Mouse (Mus musculus) forebrain, embryonic 14.5 days (tissue): ENCODE results near the gene Tapt1. TPM values are rescaled to one million over a fixed set of nuclear protein-coding genes. Genes with fewer than 3 reads are reported as not detected.
A peak's percentile ranks its signal among the peaks of the same experiment; 100 is the strongest.
"Not testable (repeated sequence)": the region's sequence is repeated elsewhere in the genome, so short reads cannot be mapped to it uniquely, and the experiment has no call there.

Source experiments
- ATAC-seq: fragments of 200-750 bp; cut with Nextera tagmentation; 2 replicates; pipeline ENCODE4 v1.8.0; 2017; ENCODE audit warnings: mild to moderate bottlenecking, moderate library complexity
- DNase-seq: peaks from one replicate; pipeline ENCODE4 v3.0.0-alpha.2; 2015; ENCODE audit warnings: low spot score
- H3K27ac ChIP-seq: fragments of 300-500 bp; sonication (generic); 2 replicates; pipeline ENCODE4 v1.5.1; 2014; ENCODE audit warnings: low read depth, mild to moderate bottlenecking, control low read depth, low read length, moderate library complexity
- H3K27me3 ChIP-seq: fragments of 300-500 bp; sonication (generic); replicated peaks from 2 replicates; pipeline ENCODE4 v1.6.1; 2014; ENCODE audit warnings: low read length, control low read depth, mixed read lengths; ENCODE audit not compliant: control insufficient read depth, insufficient read depth
- H3K36me3 ChIP-seq: fragments of 300-500 bp; sonication (generic); 2 replicates; pipeline ENCODE4 v1.6.1; 2014; ENCODE audit warnings: low read length, control low read depth; ENCODE audit not compliant: control insufficient read depth, insufficient read depth
- H3K4me1 ChIP-seq: fragments of 300-500 bp; sonication (generic); 2 replicates; pipeline ENCODE4 v1.6.1; 2014; ENCODE audit warnings: antibody characterized with exemption, low read length, control low read depth; ENCODE audit not compliant: control insufficient read depth, insufficient read depth
- H3K4me2 ChIP-seq: fragments of 300-500 bp; sonication (generic); 2 replicates; pipeline ENCODE4 v1.6.1; 2014; ENCODE audit warnings: mild to moderate bottlenecking, control low read depth, low read length
- H3K4me3 ChIP-seq: fragments of 300-500 bp; sonication (generic); 2 replicates; pipeline ENCODE4 v1.5.1; 2014; ENCODE audit warnings: low read depth, low read length, control low read depth
- H3K9ac ChIP-seq: fragments of 300-500 bp; sonication (generic); 2 replicates; pipeline ENCODE4 v1.6.1; 2014; ENCODE audit warnings: mild to moderate bottlenecking, low read length, control low read depth, moderate library complexity
- H3K9me3 ChIP-seq: fragments of 300-500 bp; sonication (generic); replicated peaks from 2 replicates; pipeline ENCODE4 v1.6.1; 2016; ENCODE audit warnings: low read length, control low read depth, mixed read lengths; ENCODE audit not compliant: control insufficient read depth
- WGBS: fragments of 180-500 bp; shearing (Covaris S2); extraction: QIAGEN DNeasy Blood & Tissue Kit; methylation state at CpG from one replicate; pipeline ENCODE4 v1.1.7; 2014; 5-methylcytosine and 5-hydroxymethylcytosine counted together
- polyA plus RNA-seq: library from polyadenylated mRNA; unstranded; fragments of >200 nt; fragmentation: Nextera tagmentation; extraction: Ambion mirVana; gene quantifications from 2 replicates; pipeline ENCODE4 v1.2.1, GENCODE M21; 2014

The Tapt1 gene
- 26.2 and 26.3 TPM in 2 replicates for polyA plus RNA-seq

DNA sequence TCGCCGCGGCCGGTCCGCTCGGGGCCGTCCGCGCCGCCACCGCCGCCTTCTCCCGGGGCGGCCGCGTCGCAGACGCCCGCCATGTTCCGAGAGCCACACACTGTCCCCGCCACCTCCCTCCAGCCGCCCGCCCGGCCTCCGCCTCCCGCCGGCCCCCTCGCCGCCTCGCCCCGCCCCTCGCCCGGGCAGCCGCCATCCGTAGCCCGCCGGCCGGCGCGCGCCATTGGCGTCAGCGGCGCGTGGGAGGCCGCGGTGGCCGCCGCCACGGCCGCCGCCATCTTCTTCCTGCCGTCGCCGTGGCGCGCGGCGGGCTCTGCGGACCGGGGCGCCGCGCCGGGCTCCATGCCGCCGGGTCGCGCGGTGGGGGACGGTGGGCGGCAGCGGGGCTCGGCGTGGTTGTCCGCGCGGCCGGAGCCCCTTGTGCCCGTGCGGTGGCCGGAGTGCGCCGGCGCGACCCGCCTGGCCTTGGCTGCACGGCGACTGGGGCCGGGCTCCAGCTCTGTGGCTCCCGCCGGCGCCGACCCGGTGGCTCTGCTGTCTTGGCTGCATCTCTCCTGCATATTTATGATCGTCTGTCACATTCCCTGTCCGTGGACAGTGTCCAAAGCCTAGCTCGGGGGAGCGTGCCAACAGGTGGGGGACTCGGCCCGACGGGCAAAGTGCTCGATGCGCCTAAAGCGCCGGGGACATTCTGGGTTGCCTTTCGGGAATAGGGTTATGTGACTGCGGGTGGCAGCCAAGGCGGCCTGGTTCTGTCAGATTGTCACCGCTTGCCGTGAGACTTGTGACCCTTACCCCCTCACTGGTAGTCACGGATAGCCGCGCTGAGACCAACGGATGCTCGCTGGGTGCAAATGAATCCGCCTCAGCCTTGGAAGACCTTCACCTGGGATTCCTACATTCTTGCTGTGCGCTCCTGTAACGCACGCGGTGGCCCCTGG is at the start of gene Tapt1:
Tapt1 (minus strand) TSS at position 106 of the 941 bp plus-strand sequence.
- peak; percentile 85 for DNase-seq
- H3K9ac ChIP-seq = peak within 1 kb of the TSS; percentile 97
- ATAC-seq = peak; percentile 97
- H3K4me1 ChIP-seq = peaks cover 17% of the 10 kb centered on the region
- no peaks in the 10 kb centered on the region for H3K36me3 ChIP-seq
- H3K4me2 ChIP-seq = peak within 1 kb of the TSS; percentile 80
- WGBS = under 1% methylated on average over 72 of the region's 121 CpGs
- no peaks in the 10 kb centered on the region for H3K27me3 ChIP-seq
- peak within 1 kb of the TSS; percentile 89 for H3K27ac ChIP-seq
- H3K9me3 ChIP-seq = no peaks in the 10 kb centered on the region
- peak within 1 kb of the TSS; percentile 81 for H3K4me3 ChIP-seq

DNA sequence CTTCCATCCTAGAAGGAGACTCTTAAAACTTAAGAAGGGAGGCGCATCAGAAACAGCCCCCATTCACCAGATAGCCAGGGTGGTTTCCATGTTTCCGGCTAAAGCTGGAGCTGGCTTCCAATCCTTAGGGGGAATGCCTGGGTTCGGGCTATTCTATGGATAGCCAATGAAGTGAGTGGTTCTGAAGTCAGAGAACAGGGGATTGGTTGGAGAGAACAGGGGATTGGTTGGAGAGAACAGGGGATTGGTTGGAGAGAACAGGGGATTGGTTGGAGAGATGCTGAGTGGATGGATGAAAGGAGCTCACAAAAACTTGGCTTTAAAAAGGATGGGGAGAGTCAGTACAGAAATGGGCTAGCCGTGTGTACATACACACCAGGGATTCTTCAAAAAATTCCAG is 45.1 kb upstream of the Tapt1 start:
- Histone ChIP-seq H3K9me3 (no peaks in the 10 kb centered on the region), H3K36me3 (no peaks in the 10 kb centered on the region), H3K27me3 (no peaks in the 10 kb centered on the region), H3K27ac (no peak overlapping the region), H3K9ac (no peak overlapping the region), H3K4me1 (no peaks in the 10 kb centered on the region), H3K4me3 (no peak overlapping the region), H3K4me2 (no peak overlapping the region)
- 82% methylated on average over 4 of the region's 4 CpGs for WGBS
- DNase-seq (no peak), ATAC-seq (no peak)

DNA sequence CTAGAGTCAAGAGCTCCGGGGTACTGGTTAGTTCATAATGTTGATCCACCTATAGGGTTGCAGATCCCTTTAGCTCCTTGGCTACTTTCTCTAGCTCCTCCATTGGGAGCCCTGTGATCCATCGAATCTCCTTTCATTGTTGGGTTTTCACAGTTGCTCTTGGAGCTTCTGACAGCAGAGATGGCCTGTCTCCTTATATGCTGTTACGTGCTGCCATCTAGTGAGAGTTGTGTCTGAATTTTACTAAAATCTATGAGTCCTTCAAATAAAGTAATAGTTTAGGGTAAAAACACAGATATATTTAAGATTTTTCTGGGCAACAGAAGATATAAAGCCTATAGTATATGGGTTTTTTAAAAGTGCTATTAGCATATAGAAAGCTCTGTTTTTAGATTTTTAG is 42.1 kb upstream of the Tapt1 start:
- not testable (repeated sequence) for H3K27me3 ChIP-seq, ATAC-seq, H3K9me3 ChIP-seq, H3K4me1 ChIP-seq, H3K4me3 ChIP-seq, H3K36me3 ChIP-seq, H3K4me2 ChIP-seq, H3K9ac ChIP-seq, H3K27ac ChIP-seq
- peak; percentile 74 for DNase-seq
- 49% methylated on average over 2 of the region's 3 CpGs for WGBS

DNA sequence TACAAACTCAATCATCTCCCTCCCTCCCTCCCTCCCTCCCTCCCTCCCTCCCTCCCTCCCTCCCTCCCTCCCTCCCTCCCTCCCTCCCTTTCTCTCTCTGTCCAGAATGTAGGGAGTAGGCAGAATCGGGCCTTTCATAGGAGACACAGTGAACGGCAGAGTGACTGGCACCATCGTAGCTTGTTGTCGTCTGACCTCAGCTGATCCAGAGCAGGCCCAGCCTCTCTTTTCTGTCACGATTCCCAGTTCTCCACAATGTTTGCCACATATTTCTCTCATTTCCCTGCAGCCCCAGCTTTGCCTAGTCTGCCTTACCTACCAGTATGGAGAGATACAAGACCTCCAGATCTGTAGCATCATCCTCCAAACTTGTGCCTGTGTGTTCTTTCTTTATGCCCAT is 35.3 kb upstream of the Tapt1 start:
- no peak overlapping the region for H3K9ac ChIP-seq
- WGBS = 95% methylated on average over 3 of the region's 5 CpGs
- ATAC-seq (no peak), DNase-seq (no peak)
- H3K4me3 ChIP-seq = no peak overlapping the region
- H3K27ac ChIP-seq = no peak overlapping the region
- H3K4me1 ChIP-seq = no peaks in the 10 kb centered on the region
- H3K27me3 ChIP-seq = no peaks in the 10 kb centered on the region
- H3K36me3 ChIP-seq = no peaks in the 10 kb centered on the region
- no peak overlapping the region for H3K4me2 ChIP-seq
- no peaks in the 10 kb centered on the region for H3K9me3 ChIP-seq

DNA sequence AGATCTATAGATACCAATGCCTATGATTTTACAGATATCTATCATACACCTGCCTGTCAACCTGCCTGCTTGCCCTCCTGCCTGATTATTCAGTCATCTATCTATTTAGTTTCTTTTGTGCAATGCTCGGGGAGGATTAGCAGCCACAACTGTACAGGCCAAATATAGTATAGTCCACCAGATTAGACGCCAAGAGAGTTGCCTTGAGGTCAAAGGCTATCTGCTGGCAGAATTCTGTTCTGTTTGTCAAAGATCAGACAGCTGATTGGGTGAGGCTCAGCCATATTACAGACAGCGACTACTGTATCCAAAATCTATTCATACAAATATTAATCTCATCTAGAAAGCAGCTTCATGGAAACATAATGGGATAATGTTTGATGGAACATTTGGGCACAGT is 34.7 kb upstream of the Tapt1 start:
- Histone ChIP-seq H3K4me2 (no peak overlapping the region), H3K27ac (no peak overlapping the region), H3K36me3 (no peaks in the 10 kb centered on the region), H3K27me3 (no peaks in the 10 kb centered on the region), H3K9ac (no peak overlapping the region), H3K4me1 (no peaks in the 10 kb centered on the region), H3K4me3 (no peak overlapping the region), H3K9me3 (no peaks in the 10 kb centered on the region)
- DNase-seq (no peak), ATAC-seq (no peak)
- 81% methylated on average over 3 of the region's 3 CpGs for WGBS

DNA sequence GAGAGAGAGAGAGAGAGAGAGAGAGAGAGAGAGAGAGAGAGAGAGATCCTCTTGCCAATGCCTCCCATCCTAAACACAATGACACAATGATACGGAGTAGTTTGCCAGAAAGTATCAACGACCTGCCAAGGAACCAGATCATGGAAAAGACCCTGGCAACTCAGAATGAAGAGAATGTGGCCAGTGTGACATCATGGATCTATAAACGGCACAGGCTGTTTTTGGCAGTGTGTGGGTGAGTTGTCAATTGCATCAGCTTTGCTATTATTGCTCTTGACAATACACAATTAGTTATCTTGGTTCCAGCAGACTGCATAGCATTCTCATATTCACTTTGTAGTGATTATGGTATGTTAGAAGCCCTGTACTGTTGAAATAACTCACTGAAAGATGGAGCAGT is 33.3 kb upstream of the Tapt1 start:
- 52% methylated on average over 3 of the region's 3 CpGs for WGBS
- H3K36me3 ChIP-seq = no peaks in the 10 kb centered on the region

DNA sequence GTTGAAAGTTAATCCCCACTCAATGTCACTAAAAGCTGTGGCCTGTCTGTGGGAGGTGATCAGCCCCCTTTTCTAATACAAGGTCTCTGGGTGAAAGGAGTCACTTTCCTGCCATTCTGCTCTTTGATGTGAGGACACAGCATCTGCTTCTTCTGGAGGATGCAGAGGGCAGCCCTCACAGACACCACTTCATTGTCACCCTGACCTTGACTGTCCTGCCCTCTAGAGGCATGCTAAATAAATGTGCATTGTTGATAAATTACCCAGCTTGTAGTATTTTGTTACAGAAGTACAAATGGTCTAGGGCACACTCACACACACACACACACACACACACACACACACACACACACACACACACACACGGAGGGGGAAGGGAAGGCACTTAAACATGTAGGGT is 31.7 kb upstream of the Tapt1 start:
- no peak for DNase-seq
- Histone ChIP-seq H3K36me3 (no peaks in the 10 kb centered on the region), H3K9me3 (no peaks in the 10 kb centered on the region), H3K4me1 (no peaks in the 10 kb centered on the region), H3K4me2 (no peak overlapping the region), H3K27ac (no peak overlapping the region), H3K9ac (no peak overlapping the region), H3K27me3 (no peaks in the 10 kb centered on the region), H3K4me3 (no peak overlapping the region)
- 57% methylated on average over 1 of the region's 1 CpGs for WGBS
- no peak for ATAC-seq

More for the DNA sequence above, 33.3 kb upstream of the Tapt1 start:
- no peaks in the 10 kb centered on the region for H3K4me1 ChIP-seq
- no peaks in the 10 kb centered on the region for H3K9me3 ChIP-seq
- H3K27ac ChIP-seq = no peak overlapping the region
- DNase-seq (no peak), ATAC-seq (no peak)
- H3K9ac ChIP-seq = no peak overlapping the region
- no peak overlapping the region for H3K4me2 ChIP-seq
- no peaks in the 10 kb centered on the region for H3K27me3 ChIP-seq
- H3K4me3 ChIP-seq = no peak overlapping the region

DNA sequence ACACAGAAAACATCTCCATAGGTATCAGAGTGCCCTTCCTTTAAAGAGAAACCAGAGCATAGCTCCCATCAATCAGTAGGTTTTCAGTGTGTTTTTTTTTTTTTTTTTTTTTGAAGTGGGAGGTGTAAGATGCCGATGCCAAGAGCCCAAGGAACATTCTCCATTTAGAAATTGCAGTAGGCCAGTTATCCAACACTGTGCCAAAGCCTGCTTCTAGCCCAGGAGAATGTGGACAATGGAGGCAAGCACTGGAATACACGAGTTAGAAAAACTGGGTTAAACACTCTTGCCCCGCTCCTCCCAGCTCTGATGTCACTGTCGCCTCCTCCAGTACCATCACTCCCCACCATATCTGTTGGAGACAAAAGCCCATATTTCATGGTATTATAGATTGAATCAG is 31.0 kb upstream of the Tapt1 start:
- Histone ChIP-seq H3K4me2 (no peak overlapping the region), H3K9me3 (no peaks in the 10 kb centered on the region), H3K36me3 (no peaks in the 10 kb centered on the region), H3K9ac (no peak overlapping the region), H3K4me3 (no peak overlapping the region), H3K4me1 (no peaks in the 10 kb centered on the region), H3K27ac (no peak overlapping the region), H3K27me3 (no peaks in the 10 kb centered on the region)
- no peak for DNase-seq
- ATAC-seq = no peak
- WGBS = 85% methylated on average over 4 of the region's 4 CpGs

DNA sequence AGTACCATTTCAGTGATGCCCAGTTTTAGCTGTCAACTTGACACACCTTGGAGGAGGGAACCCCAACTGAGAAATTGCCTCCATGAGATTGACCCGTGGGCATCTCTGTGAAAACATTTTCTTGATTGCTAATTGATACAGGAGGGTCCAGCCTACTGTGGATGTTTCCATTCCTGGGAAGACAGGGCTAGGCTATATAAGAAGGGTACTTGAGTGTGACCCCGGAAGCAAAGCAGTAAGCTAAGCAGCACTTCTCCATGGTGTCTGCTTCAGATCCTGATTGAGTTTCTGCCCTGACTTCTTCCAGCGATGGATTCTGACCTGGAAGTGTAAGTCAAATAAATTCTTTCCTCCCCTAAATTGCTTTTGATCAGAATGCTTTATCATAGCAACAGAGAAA is 30.1 kb upstream of the Tapt1 start:
- no peaks in the 10 kb centered on the region for H3K9me3 ChIP-seq
- no peak overlapping the region for H3K27ac ChIP-seq
- no peaks in the 10 kb centered on the region for H3K36me3 ChIP-seq
- no peak overlapping the region for H3K4me3 ChIP-seq
- DNase-seq (no peak), ATAC-seq (no peak)
- no peaks in the 10 kb centered on the region for H3K27me3 ChIP-seq
- H3K4me1 ChIP-seq = no peaks in the 10 kb centered on the region
- no peak overlapping the region for H3K9ac ChIP-seq
- WGBS = 88% methylated on average over 3 of the region's 3 CpGs
- no peak overlapping the region for H3K4me2 ChIP-seq
